Mouse (Mus musculus) heart, postnatal 0 days (tissue): Measurements from ENCODE around the gene Rrn3. TPM values are rescaled to one million over a fixed set of nuclear protein-coding genes. Genes with fewer than 3 reads are reported as not detected.

Experiments
- ATAC-seq: fragments of 200-750 bp; cut with Nextera tagmentation; 2 replicates; pipeline ENCODE4 v1.8.0; 2017; ENCODE audit warnings: low read depth, moderate number of reproducible peaks, moderate library complexity; ENCODE audit not compliant: insufficient read depth
- DNase-seq: peaks from one replicate; pipeline ENCODE4 v3.0.0-alpha.2; 2016; ENCODE audit warnings: low spot score
- H3K27ac ChIP-seq: fragments of 300-500 bp; sonication (generic); 2 replicates; pipeline ENCODE4 v1.5.1; 2014; ENCODE audit warnings: low read depth, mild to moderate bottlenecking
- H3K27me3 ChIP-seq: fragments of 300-500 bp; sonication (generic); 2 replicates; pipeline ENCODE4 v1.6.1; 2014; ENCODE audit warnings: low read length, mixed read lengths; ENCODE audit not compliant: control insufficient read depth, insufficient read depth
- H3K36me3 ChIP-seq: fragments of 300-500 bp; sonication (generic); replicated peaks from 2 replicates; pipeline ENCODE4 v1.6.1; 2014; ENCODE audit warnings: low read length, mixed read lengths; ENCODE audit not compliant: control insufficient read depth, insufficient read depth
- H3K4me1 ChIP-seq: fragments of 300-500 bp; sonication (generic); 2 replicates; pipeline ENCODE4 v1.6.1; 2014; ENCODE audit warnings: antibody characterized with exemption; ENCODE audit not compliant: control insufficient read depth, insufficient read depth
- H3K4me2 ChIP-seq: fragments of 300-500 bp; sonication (generic); 2 replicates; pipeline ENCODE4 v1.6.1; 2014; ENCODE audit warnings: low read depth, mild to moderate bottlenecking, low read length, moderate library complexity
- H3K4me3 ChIP-seq: fragments of 300-500 bp; sonication (generic); 2 replicates; pipeline ENCODE4 v1.5.1; 2014; ENCODE audit warnings: low read depth, low read length
- H3K9ac ChIP-seq: fragments of 300-500 bp; sonication (generic); replicated peaks from 2 replicates; pipeline ENCODE4 v1.6.1; 2014; ENCODE audit warnings: low read depth, low read length, mixed read lengths
- H3K9me3 ChIP-seq: fragments of 300-500 bp; sonication (generic); replicated peaks from 2 replicates; pipeline ENCODE4 v1.6.1; 2016; ENCODE audit warnings: low read length; ENCODE audit not compliant: control insufficient read depth
- CTCF ChIP-seq: IDR thresholded peaks from 2 replicates; pipeline ENCODE4 v1.5.1; 2016; ENCODE audit warnings: antibody characterized with exemption, control low read depth, low read depth
- EP300 ChIP-seq: IDR thresholded peaks from 2 replicates; pipeline ENCODE4 v1.6.1; 2016; ENCODE audit warnings: antibody characterized with exemption, low read depth
- WGBS: fragments of 180-500 bp; shearing (Covaris S2); extraction: QIAGEN DNeasy Blood & Tissue Kit; methylation state at CpG from one replicate; pipeline ENCODE4 v1.1.7; 2014; 5-methylcytosine and 5-hydroxymethylcytosine counted together
- polyA plus RNA-seq: library from polyadenylated mRNA; unstranded; fragments of >200 nt; fragmentation: Nextera tagmentation; extraction: Ambion mirVana; gene quantifications from 2 replicates; pipeline ENCODE4 v1.2.1, GENCODE M21; 2015
- total RNA-seq: library from RNA; depleted of rRNA; stranded (reverse); fragments of >200 nt; gene quantifications from 2 replicates; pipeline ENCODE4 v1.2.3, GENCODE M21; 2014; ENCODE audit warnings: low replicate concordance

The Rrn3 gene
- total and polyA plus RNA-seq, 2 experiments from 2014 or later: 49.9 to 59.0 TPM

- TF ChIP-seq EP300: no peak
- no peak for TF ChIP-seq CTCF
- Histone ChIP-seq H3K27me3 (no peaks in the 10 kb centered on the region), H3K4me2 (peak overlapping the region; percentile 87), H3K9me3 (no peaks in the 10 kb centered on the region), H3K4me3 (peak overlapping the region; percentile 91), H3K9ac (peak overlapping the region; percentile 92), H3K36me3 (no peaks in the 10 kb centered on the region; the same call in 1 of the 2 replicates), H3K27ac (peak overlapping the region; percentile 97; the same call in 1 of the 2 replicates), H3K4me1 (0 out of 2 replicates have a peak, but pooled peaks cover 7% of the 10 kb centered on the region)
- DNase-seq: peak; percentile 11
- no peak for ATAC-seq
- WGBS: 16% methylated on average over 12 of the region's 12 CpGs
Measured at GRCm38 (mm10) chr16:13819806-13820500, 39.4 kb downstream of the Rrn3 start.

- TF ChIP-seq CTCF (0 out of 2 replicates have a peak, but pooled peaks have one; percentile 4), EP300 (no peak)
- Histone ChIP-seq H3K9me3 (no peaks in the 10 kb centered on the region), H3K36me3 (no peaks in the 10 kb centered on the region), H3K4me1 (0 out of 2 replicates have a peak, but pooled peaks cover 7% of the 10 kb centered on the region), H3K9ac (no peak overlapping the region), H3K4me3 (no peak overlapping the region), H3K27ac (no peak overlapping the region), H3K27me3 (no peaks in the 10 kb centered on the region), H3K4me2 (no peak overlapping the region)
- DNase-seq (no peak), ATAC-seq (no peak)
- 95% methylated on average over 5 of the region's 5 CpGs for WGBS
Measured at GRCm38 (mm10) chr16:13820771-13821170, 40.3 kb downstream of the Rrn3 start.

- no peak for TF ChIP-seq CTCF
- TF ChIP-seq EP300: no peak
- Histone ChIP-seq H3K4me3 (no peak overlapping the region), H3K27me3 (no peaks in the 10 kb centered on the region), H3K9ac (no peak overlapping the region), H3K4me2 (no peak overlapping the region), H3K36me3 (peaks cover 42% of the 10 kb centered on the region), H3K9me3 (no peaks in the 10 kb centered on the region), H3K4me1 (no peaks in the 10 kb centered on the region), H3K27ac (no peak overlapping the region)
- WGBS: 50% methylated on average over 7 of the region's 7 CpGs
- DNase-seq (no peak), ATAC-seq (peak; percentile 31; the same call in 1 of the 2 replicates)
Measured at GRCm38 (mm10) chr16:13825781-13826490, 45.4 kb downstream of the Rrn3 start.

- 62% methylated on average over 4 of the region's 4 CpGs for WGBS
Measured at GRCm38 (mm10) chr16:13826511-13826910, 46.0 kb downstream of the Rrn3 start.

GRCm38 (mm10) chr16:13830444-13830843 lies 49.9 kb downstream of the Rrn3 start:
- Histone ChIP-seq H3K9ac (no peak overlapping the region), H3K27ac (no peak overlapping the region), H3K4me3 (no peak overlapping the region), H3K36me3 (peaks cover 80% of the 10 kb centered on the region), H3K4me2 (no peak overlapping the region), H3K4me1 (no peaks in the 10 kb centered on the region), H3K27me3 (no peaks in the 10 kb centered on the region), H3K9me3 (no peaks in the 10 kb centered on the region)
- no peak for TF ChIP-seq CTCF
- TF ChIP-seq EP300: no peak
- ATAC-seq (no peak), DNase-seq (no peak)
- 93% methylated on average over 10 of the region's 10 CpGs for WGBS

More at GRCm38 (mm10) chr16:13826511-13826910, 46.0 kb downstream of the Rrn3 start:
- ATAC-seq: no peak
- no peak for DNase-seq
- Histone ChIP-seq H3K9me3 (no peaks in the 10 kb centered on the region), H3K4me3 (no peak overlapping the region), H3K27me3 (no peaks in the 10 kb centered on the region), H3K36me3 (peaks cover 47% of the 10 kb centered on the region), H3K27ac (no peak overlapping the region), H3K4me2 (no peak overlapping the region), H3K9ac (no peak overlapping the region), H3K4me1 (no peaks in the 10 kb centered on the region)
- TF ChIP-seq CTCF: no peak
